Mouse (Mus musculus): ENCODE results near the gene Gm11034.

Gene Gm11034

DNA sequence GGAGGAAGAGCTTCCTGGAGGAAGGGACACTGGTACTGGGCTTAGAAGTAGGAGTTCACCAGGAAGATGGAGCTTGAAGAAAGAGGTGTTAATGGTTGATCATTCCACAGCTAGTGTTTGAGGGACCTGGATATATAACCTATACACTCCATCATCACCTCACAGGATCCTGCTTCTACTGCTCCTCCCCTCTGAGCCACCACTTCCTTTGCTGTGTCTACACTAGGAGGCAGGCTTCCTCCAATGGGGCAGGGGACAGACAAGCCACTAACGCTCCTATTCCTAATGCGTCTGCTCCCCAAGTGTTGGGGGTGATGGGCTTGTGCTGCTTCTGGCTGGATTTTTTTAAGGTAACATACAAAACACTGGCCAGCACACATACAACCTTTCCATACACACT, 2.7 kb downstream of the Gm11034 start:
- DNase-seq (ENCODE audit: low spot score) = no peak

DNA sequence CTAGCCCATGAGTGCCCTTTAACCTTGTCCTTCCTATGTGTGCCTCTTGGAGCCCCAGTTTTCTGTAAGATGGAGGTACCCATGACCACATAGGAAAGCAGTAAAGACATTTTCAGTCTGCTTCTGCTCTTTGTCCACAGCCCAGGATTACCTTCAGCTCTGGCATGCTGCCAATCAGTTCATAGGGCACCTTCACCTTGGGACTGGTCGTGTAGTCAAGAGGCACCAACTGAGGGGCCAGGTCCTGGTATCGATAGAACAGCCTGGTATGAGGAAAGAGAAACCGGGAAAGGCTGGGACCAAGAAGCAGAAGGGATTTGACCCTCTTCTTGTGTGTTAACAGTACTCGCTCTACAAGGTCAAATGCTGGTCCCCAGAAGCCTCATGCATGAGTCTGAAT, 3.2 kb downstream of the Gm11034 start:
- no peak for DNase-seq (ENCODE audit: low spot score)

DNA sequence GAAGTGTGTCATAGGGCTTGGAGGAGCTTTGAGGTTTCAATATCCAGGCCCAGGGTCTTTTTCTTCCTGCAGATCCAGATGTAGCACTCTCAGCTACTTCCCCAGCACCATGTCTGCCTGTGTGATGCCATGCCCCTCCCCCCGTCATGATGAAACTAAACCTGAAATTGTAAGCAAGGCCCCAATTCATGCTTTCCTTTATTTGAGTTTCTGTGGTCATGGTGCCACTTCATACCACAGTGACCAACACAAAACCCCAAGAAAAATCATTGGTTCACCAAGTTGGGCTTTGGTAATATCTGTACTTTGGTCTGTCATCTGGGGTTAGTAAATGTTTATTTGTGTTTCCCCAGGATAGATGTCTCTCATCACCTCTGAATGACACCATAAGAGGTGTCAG, 4.9 kb downstream of the Gm11034 start:
- no peak for DNase-seq (ENCODE audit: low spot score)

DNA sequence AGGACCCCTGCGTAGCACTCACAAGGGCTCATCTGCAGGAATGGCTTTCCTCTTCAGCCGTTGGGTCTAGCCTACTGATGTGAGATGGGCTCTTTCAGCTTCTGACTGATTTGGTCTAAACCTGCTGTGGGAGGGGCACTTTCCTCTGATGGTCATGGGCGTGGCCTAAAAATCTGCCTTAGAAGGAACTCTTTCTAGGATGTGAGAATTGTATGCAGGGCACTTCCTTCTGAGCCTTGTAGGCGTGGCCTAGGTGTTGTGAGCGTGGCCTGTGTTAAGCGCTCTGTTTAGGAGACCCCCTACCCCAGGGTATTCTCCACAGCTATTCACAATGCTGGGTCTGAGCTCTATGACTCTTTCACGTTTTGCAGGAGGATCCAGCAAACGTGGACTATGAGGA, 15.4 kb downstream of the Gm11034 start:
- no peak for DNase-seq (ENCODE audit: low spot score)

DNA sequence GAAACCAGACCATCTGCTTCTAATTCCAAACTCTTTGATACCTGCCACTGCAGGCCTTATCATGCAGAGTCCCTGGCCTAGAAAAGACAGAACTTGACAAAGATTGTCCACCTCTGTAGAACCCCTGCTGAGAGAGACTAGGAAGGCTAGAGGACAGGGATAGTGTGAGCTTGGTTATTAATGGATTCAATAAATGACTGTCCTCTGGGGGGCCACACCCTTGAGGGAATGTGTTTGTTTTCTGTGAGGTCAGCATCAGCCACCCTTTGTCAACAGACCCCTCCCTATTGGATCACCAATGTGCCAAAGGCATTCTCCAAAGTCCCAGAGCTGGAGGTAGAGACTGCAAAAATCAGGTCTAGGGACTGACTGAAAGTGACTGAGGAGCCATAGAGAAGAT, 21.4 kb downstream of the Gm11034 start:
- DNase-seq (ENCODE audit: low spot score) = no peak

DNA sequence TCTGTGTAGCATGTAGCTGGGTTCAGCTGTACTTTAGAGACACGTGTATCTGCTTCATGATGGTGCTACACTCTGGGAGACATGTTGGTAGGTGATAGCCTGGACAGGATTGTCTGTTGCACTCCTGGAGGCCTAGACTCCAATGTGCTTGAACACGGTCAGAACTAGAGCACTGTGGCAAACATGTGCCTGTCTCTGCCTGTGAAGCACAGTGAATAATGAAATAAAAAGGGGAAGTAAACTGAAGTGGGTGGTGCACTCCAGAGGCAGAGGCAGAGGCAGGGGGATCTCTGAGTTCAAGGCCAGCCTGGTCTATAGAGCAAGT, 23.3 kb downstream of the Gm11034 start:
- no peak for DNase-seq (ENCODE audit: low spot score)

DNA sequence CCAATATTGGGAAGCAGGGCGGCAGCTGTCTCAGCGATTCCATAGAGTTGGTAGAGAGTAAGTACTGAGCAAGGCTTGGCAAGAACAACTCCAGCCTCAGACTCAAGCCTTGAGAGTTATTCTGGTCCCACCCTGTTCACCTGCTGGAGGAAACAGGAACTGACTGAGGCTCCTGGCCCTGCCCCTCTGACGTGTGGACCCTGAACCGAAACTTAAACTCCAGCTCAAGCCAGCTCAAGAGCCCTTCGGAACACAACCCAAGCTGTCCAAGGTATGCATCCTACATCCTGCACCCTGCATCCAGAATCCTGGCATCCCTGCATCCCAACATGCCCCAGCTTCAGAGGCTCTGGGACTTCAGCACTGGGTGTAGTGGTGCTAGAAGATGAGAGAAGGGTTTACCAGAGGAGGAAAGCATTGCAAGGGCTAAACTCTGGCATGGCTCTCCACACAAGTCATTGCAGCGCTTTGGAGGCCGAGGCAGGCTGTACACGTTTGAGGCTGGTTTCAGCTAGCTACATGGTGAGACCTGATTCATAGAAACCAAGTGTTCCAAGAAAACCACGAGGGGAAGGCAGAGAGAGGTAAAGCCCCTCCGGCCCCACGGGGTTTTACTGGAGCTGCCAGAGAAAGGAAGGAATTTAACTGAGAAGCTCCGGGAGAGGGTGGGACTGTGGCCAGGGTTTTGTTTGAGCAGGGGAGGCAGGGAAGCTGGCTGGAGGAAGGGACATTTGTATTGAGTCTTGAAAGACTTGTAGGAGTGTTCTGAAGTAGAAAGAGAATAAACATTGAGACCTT, 23.8 kb downstream of the Gm11034 start, which contains the start of gene Hsh2d:
Gene Hsh2d, plus strand, starts transcription at position 222 of the 798 bp plus-strand sequence.
- DNase-seq (ENCODE audit: low spot score) = no peak

DNA sequence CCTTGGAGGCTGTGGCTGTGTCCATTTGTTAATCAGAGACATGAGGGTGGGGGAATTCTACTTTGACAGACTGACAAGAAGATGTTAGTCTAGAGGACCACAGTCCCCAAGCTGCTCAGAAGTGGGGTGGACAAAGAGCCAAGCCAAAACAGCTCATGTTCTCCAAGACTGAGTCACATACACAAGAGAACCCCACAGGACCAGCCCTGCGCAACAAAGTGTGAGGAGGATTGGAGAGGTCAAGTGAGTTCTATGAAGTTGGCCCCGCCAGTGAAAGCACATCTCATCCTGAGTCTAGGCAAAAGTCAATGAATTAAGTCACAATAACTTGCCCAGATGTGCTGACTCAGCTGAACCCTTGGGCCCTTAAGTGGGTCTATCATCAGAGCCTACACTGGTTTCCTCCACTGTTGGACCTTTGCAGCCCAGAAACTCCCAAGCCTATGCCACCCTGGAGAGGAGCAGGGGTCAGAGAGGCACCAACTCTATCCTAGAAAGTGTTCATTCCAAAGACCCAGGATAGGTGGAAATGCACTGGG, 25.6 kb downstream of the Gm11034 start:
- DNase-seq (ENCODE audit: low spot score) = no peak

DNA sequence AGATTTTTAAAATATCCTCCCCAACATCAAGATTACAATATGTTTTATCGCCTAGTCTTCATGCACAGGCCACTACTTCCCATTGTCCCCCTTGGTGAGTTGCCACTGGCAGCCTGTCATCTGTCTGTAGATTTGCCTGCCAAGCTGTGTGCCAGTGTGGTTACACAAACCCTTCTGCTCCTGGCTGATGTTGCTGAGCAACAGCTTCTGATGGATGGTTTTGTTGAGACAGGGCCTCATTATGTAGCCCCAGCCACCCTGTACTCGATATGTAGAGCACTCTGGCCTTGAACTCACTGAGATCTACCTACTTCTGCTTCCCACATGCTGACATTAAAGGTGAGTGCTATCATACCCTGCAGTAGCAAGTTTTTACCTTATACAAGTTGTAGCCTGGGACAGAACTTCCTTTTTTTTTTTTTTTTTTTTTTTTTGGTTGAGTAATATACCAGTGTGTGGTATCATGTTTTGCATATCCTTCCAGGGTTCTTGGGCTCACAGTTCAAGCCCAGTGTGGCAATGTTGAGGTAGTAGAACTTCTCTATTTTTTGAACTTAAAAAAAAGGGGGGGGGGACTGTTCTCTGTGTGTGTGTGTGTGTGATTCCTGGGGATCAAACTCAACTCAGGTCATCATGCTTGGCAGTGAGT, 29.8 kb downstream of the Gm11034 start:
- peak; percentile 52 for DNase-seq (ENCODE audit: low spot score)

DNA sequence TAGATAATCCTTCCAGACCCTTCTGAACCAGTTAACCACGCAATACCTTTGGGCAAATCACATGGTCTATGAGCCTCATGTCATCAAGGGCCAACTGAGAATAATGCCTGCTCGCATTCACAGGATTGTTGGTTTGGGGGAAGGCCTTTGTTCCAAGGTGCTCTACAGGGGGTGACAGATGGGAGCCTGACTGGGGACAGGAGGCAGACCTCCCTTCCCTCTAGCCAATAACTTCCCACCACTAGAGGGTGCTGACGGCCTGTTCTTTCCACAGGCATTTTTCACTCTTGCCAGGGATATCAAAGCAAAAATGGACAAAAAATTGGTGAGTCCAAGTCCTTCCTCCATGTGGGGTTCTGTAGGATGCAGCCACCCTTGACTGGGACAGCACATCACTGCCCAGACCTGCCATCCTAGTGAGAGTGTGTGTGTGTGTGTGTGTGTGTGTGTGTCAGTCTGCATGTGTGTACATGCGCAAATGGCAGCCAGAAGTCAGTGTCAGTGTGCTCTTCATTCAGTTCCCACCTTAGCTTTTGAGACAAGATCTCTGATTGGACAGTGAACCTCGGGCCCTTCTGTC, 36.0 kb downstream of the Gm11034 start:
- peak; percentile 80 for DNase-seq (ENCODE audit: low spot score)

DNA sequence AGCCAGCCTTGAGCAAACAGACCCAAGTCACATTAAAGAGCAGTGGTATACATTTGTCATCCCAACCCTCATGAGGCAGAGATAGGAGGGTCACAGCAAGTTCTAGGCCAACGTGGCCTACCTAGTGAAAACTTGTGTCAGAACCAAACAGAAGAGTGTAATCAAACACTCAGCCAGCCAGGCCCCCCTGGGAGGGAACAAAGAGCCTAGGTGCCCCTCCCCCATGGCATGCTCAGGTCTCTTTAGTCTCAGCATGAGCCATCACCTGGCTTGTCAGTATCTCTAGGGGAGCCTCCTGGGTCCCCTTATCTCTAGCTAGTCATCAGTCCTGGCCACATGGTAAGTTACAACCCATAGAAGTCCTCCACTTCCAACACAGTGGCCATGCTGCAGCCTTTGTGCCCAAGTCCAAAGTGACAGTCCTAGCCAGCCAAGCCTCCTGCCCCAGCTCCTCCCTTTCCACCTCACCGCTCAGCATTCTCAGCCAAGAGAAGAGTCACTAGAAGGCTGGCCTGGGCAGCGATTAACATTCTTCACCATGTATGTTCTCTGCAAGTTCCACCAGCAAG, 43.7 kb downstream of the Gm11034 start:
- DNase-seq (ENCODE audit: low spot score) = no peak

DNA sequence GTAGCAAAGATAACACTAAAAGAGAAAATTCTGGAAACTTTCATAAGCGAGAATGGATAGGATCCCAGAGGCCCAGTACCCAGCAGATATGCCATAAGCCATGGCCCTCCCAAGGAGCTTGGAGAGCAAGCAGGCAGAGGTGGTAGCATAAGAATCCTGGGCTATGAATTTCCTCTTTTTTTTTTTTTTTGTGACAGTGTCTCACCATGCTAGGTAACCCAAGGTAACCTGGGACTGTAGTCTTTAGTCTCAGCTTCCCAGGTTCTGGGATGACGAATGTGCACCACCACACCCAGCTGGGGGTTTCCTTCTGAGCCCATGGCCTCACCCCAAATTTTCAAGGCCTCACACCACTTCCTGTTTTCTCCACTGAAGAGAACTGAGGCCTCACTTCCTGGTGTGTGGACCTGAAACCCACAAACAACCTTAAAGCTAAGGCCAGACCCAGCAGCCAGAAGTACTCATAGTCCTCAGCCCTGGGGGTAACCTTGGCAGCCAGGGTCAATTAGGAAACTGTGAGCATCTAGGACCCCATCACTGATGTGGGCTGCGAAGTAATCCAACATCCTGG, 44.3 kb downstream of the Gm11034 start:
- no peak for DNase-seq (ENCODE audit: low spot score)
